Mouse (Mus musculus) midbrain, embryonic 12.5 days (tissue): ENCODE results near the gene Lct. TPM values are rescaled to one million over a fixed set of nuclear protein-coding genes. Genes with fewer than 3 reads are reported as not detected.
"Not testable (repeated sequence)": the region's sequence is repeated elsewhere in the genome, so short reads cannot be mapped to it uniquely, and the experiment has no call there.

Experiments
- ATAC-seq: fragments of 200-750 bp; cut with Nextera tagmentation; 2 replicates; pipeline ENCODE4 v1.8.0; 2017; ENCODE audit warnings: low read depth, moderate TSS enrichment, moderate library complexity; ENCODE audit not compliant: low FRiP score
- H3K27ac ChIP-seq: fragments of 300-500 bp; sonication (generic); replicated peaks from 2 replicates; pipeline ENCODE4 v1.5.1; 2016; ENCODE audit warnings: mild to moderate bottlenecking
- H3K27me3 ChIP-seq: fragments of 300-500 bp; sonication (generic); 2 replicates; pipeline ENCODE4 v1.6.1; 2016; ENCODE audit warnings: mild to moderate bottlenecking
- H3K36me3 ChIP-seq: fragments of 300-500 bp; sonication (generic); 2 replicates; pipeline ENCODE4 v1.6.1; 2016
- H3K4me1 ChIP-seq: fragments of 300-500 bp; sonication (generic); 2 replicates; pipeline ENCODE4 v1.6.1; 2016
- H3K4me2 ChIP-seq: fragments of 300-500 bp; sonication (generic); replicated peaks from 2 replicates; pipeline ENCODE4 v1.6.1; 2016; ENCODE audit warnings: mild to moderate bottlenecking, moderate library complexity
- H3K4me3 ChIP-seq: fragments of 300-500 bp; sonication (generic); 2 replicates; pipeline ENCODE4 v1.5.1; 2016; ENCODE audit warnings: mild to moderate bottlenecking
- H3K9ac ChIP-seq: fragments of 300-500 bp; sonication (generic); replicated peaks from 2 replicates; pipeline ENCODE4 v1.6.1; 2016; ENCODE audit warnings: mild to moderate bottlenecking, moderate library complexity
- H3K9me3 ChIP-seq: fragments of 300-500 bp; sonication (generic); 2 replicates; pipeline ENCODE4 v1.6.1; 2016; ENCODE audit warnings: mild to moderate bottlenecking
- WGBS: fragments of 180-500 bp; shearing (Covaris S2); methylation state at CpG from one replicate; pipeline ENCODE4 v1.1.7; 2016; 5-methylcytosine and 5-hydroxymethylcytosine counted together
- polyA plus RNA-seq: library from polyadenylated mRNA; unstranded; fragments of >200 nt; fragmentation: Nextera tagmentation; extraction: Ambion mirVana; gene quantifications from 2 replicates; pipeline ENCODE4 v1.2.1, GENCODE M21; 2016

The Lct gene
- polyA plus RNA-seq, 1 experiment from 2014 or later: 0.06 TPM

- Histone ChIP-seq H3K27ac (no peak overlapping the region), H3K9ac (no peak overlapping the region), H3K36me3 (peaks cover 4% of the 10 kb centered on the region; the same call in 1 of the 2 replicates), H3K9me3 (no peaks in the 10 kb centered on the region), H3K27me3 (no peaks in the 10 kb centered on the region), H3K4me2 (no peak overlapping the region), H3K4me1 (no peaks in the 10 kb centered on the region), H3K4me3 (no peak overlapping the region)
- no peak for ATAC-seq
- 88% methylated on average over 5 of the region's 5 CpGs for WGBS
Observed at GRCm38 (mm10) chr1:128290295-128290694, 37.8 kb downstream of the Lct start.

- WGBS: 92% methylated on average over 9 of the region's 9 CpGs
- H3K36me3 ChIP-seq: peaks cover 24% of the 10 kb centered on the region
- no peaks in the 10 kb centered on the region for H3K9me3 ChIP-seq
- H3K27ac ChIP-seq: no peak overlapping the region
- no peak overlapping the region for H3K9ac ChIP-seq
- ATAC-seq: no peak
- H3K4me1 ChIP-seq: no peaks in the 10 kb centered on the region
- no peak overlapping the region for H3K4me3 ChIP-seq
- H3K4me2 ChIP-seq: no peak overlapping the region
- no peaks in the 10 kb centered on the region for H3K27me3 ChIP-seq
Observed at GRCm38 (mm10) chr1:128285136-128285535, 43.0 kb downstream of the Lct start.

GRCm38 (mm10) chr1:128284157-128284690 is 43.9 kb downstream of the Lct start:
- Histone ChIP-seq H3K4me1 (no peaks in the 10 kb centered on the region), H3K27me3 (no peaks in the 10 kb centered on the region), H3K4me2 (no peak overlapping the region), H3K27ac (no peak overlapping the region), H3K36me3 (peaks cover 33% of the 10 kb centered on the region), H3K4me3 (no peak overlapping the region), H3K9me3 (no peaks in the 10 kb centered on the region), H3K9ac (no peak overlapping the region)
- ATAC-seq: no peak
- WGBS: 92% methylated on average over 8 of the region's 8 CpGs

- Histone ChIP-seq H3K4me1 (no peaks in the 10 kb centered on the region), H3K27me3 (no peaks in the 10 kb centered on the region), H3K36me3 (peaks cover 46% of the 10 kb centered on the region), H3K27ac (no peak overlapping the region), H3K4me3 (no peak overlapping the region), H3K9ac (no peak overlapping the region), H3K4me2 (no peak overlapping the region), H3K9me3 (no peaks in the 10 kb centered on the region)
- ATAC-seq: no peak
- 94% methylated on average over 3 of the region's 3 CpGs for WGBS
Observed at GRCm38 (mm10) chr1:128282924-128283323, 45.2 kb downstream of the Lct start.

- no peaks in the 10 kb centered on the region for H3K27me3 ChIP-seq
- no peaks in the 10 kb centered on the region for H3K9me3 ChIP-seq
- H3K4me2 ChIP-seq: no peak overlapping the region
- no peak overlapping the region for H3K4me3 ChIP-seq
- 96% methylated on average over 3 of the region's 3 CpGs for WGBS
- ATAC-seq: no peak
- peaks cover 53% of the 10 kb centered on the region for H3K36me3 ChIP-seq
- no peak overlapping the region for H3K9ac ChIP-seq
- H3K27ac ChIP-seq: no peak overlapping the region
- H3K4me1 ChIP-seq: no peaks in the 10 kb centered on the region
Observed at GRCm38 (mm10) chr1:128281753-128282152, 46.4 kb downstream of the Lct start.

GRCm38 (mm10) chr1:128278563-128278962 is 49.6 kb downstream of the Lct start:
- Histone ChIP-seq H3K36me3 (peaks cover 81% of the 10 kb centered on the region), H3K4me2 (no peak overlapping the region)
- 97% methylated on average over 3 of the region's 3 CpGs for WGBS

GRCm38 (mm10) chr1:128275908-128276307 is 52.2 kb downstream of the Lct start:
- Histone ChIP-seq H3K27ac (no peak overlapping the region), H3K9me3 (no peaks in the 10 kb centered on the region), H3K36me3 (peaks cover 91% of the 10 kb centered on the region), H3K4me1 (no peaks in the 10 kb centered on the region), H3K27me3 (no peaks in the 10 kb centered on the region), H3K4me2 (no peak overlapping the region), H3K4me3 (no peak overlapping the region), H3K9ac (no peak overlapping the region)
- WGBS: 90% methylated on average over 1 of the region's 1 CpGs
- no peak for ATAC-seq

More at GRCm38 (mm10) chr1:128278563-128278962, 49.6 kb downstream of the Lct start:
- no peak overlapping the region for H3K4me3 ChIP-seq
- H3K9ac ChIP-seq: no peak overlapping the region
- H3K27me3 ChIP-seq: no peaks in the 10 kb centered on the region
- H3K27ac ChIP-seq: no peak overlapping the region
- no peaks in the 10 kb centered on the region for H3K9me3 ChIP-seq
- no peak for ATAC-seq
- H3K4me1 ChIP-seq: no peaks in the 10 kb centered on the region

GRCm38 (mm10) chr1:128270731-128271130 is 57.4 kb downstream of the Lct start:
- no peak for ATAC-seq
- H3K27ac ChIP-seq: no peak overlapping the region
- H3K9me3 ChIP-seq: no peaks in the 10 kb centered on the region
- H3K4me3 ChIP-seq: no peak overlapping the region
- no peaks in the 10 kb centered on the region for H3K4me1 ChIP-seq
- no peak overlapping the region for H3K9ac ChIP-seq
- 91% methylated on average over 3 of the region's 3 CpGs for WGBS
- no peak overlapping the region for H3K4me2 ChIP-seq
- peaks cover 87% of the 10 kb centered on the region for H3K36me3 ChIP-seq
- H3K27me3 ChIP-seq: no peaks in the 10 kb centered on the region

GRCm38 (mm10) chr1:128267061-128267460 is 61.1 kb downstream of the Lct start:
- peaks cover 81% of the 10 kb centered on the region for H3K36me3 ChIP-seq
- H3K9ac ChIP-seq, H3K4me2 ChIP-seq, H3K27me3 ChIP-seq, ATAC-seq, H3K27ac ChIP-seq, H3K4me3 ChIP-seq, H3K9me3 ChIP-seq, H3K4me1 ChIP-seq: not testable (repeated sequence)
- WGBS: 86% methylated on average over 7 of the region's 7 CpGs

GRCm38 (mm10) chr1:128244727-128245355 is 83.3 kb downstream of the Lct start:
- H3K9ac ChIP-seq: peak overlapping the region; percentile 70
- 2% methylated on average over 19 of the region's 19 CpGs for WGBS

GRCm38 (mm10) chr1:128243996-128244726 is 84.0 kb downstream of the Lct start:
- H3K27me3 ChIP-seq: no peaks in the 10 kb centered on the region
- H3K27ac ChIP-seq: peak overlapping the region; percentile 89
- under 1% methylated on average over 67 of the region's 71 CpGs for WGBS
- peaks cover 9% of the 10 kb centered on the region for H3K4me1 ChIP-seq
- H3K36me3 ChIP-seq: 0 out of 2 replicates have a peak, but pooled peaks cover 2% of the 10 kb centered on the region
- H3K4me2 ChIP-seq: peak overlapping the region; percentile 94
- H3K9ac ChIP-seq: peak overlapping the region; percentile 70
- H3K4me3 ChIP-seq: peak overlapping the region; percentile 76
- H3K9me3 ChIP-seq: no peaks in the 10 kb centered on the region
- ATAC-seq: peak; percentile 95

More at GRCm38 (mm10) chr1:128244727-128245355, 83.3 kb downstream of the Lct start:
- H3K9me3 ChIP-seq: no peaks in the 10 kb centered on the region
- peaks cover 9% of the 10 kb centered on the region for H3K4me1 ChIP-seq
- ATAC-seq: peak; percentile 0
- H3K27me3 ChIP-seq: no peaks in the 10 kb centered on the region
- H3K27ac ChIP-seq: peak overlapping the region; percentile 89
- H3K4me3 ChIP-seq: peak overlapping the region; percentile 76
- H3K36me3 ChIP-seq: no peaks in the 10 kb centered on the region
- H3K4me2 ChIP-seq: peak overlapping the region; percentile 94

GRCm38 (mm10) chr1:128243627-128243995 is 84.5 kb downstream of the Lct start, which contains the start of gene Ubxn4:
Ubxn4 (plus strand) TSS chr1:128243964.
- Histone ChIP-seq H3K4me1 (peaks cover 9% of the 10 kb centered on the region), H3K4me2 (peak within 1 kb of the TSS; percentile 94), H3K27ac (peak within 1 kb of the TSS; percentile 89), H3K27me3 (no peaks in the 10 kb centered on the region), H3K4me3 (peak within 1 kb of the TSS; percentile 76), H3K36me3 (0 out of 2 replicates have a peak, but pooled peaks cover 4% of the 10 kb centered on the region), H3K9me3 (no peaks in the 10 kb centered on the region), H3K9ac (peak within 1 kb of the TSS; percentile 70)
- WGBS: 5% methylated on average over 10 of the region's 10 CpGs
- peak; percentile 61 for ATAC-seq
